Mouse (Mus musculus): ENCODE results near the gene Mif4gd. TPM values are rescaled to one million over a fixed set of nuclear protein-coding genes. Genes with fewer than 3 reads are reported as not detected.
A peak's percentile ranks its signal among the peaks of the same experiment; 100 is the strongest.

Mif4gd gene
- polyA plus RNA-seq, 1 experiment, result 215 TPM

GRCm38 (mm10) chr11:115564961-115565360, 47.8 kb downstream of the Mif4gd start:
- no peak for DNase-seq
- Histone ChIP-seq H3K36me3 (ENCODE audit: control insufficient read depth, insufficient read depth, low read length) (peaks cover 25% of the 10 kb centered on the region), H3K27ac (ENCODE audit: control insufficient read depth, insufficient read depth, low read length) (no peak overlapping the region), H3K4me1 (replicated peaks; ENCODE audit: control insufficient read depth, insufficient read depth, low read length) (0 out of 2 replicates have a peak, but pooled peaks cover 2% of the 10 kb centered on the region), H3K27me3 (ENCODE audit: control insufficient read depth, insufficient read depth, low read length) (no peaks in the 10 kb centered on the region), H3K4me3 (ENCODE audit: control insufficient read depth, insufficient read depth, low read length) (no peak overlapping the region)
- 13% methylated on average over 7 of the region's 7 CpGs for WGBS
- TF ChIP-seq POLR2A (IDR thresholded peaks at IDR 0.05; ENCODE audit: control insufficient read depth, extremely low read depth, insufficient read depth, low read length, poor library complexity) (no peak), CTCF (IDR thresholded peaks at IDR 0.05; ENCODE audit: borderline replicate concordance, control insufficient read depth, extremely low read depth, insufficient read depth, low read length, poor library complexity) (no peak)

GRCm38 (mm10) chr11:115564064-115564809, 48.5 kb downstream of the Mif4gd start, which contains the start of gene Nup85:
Gene Nup85 (plus strand): TSS chr11:115564434.
- no peaks in the 10 kb centered on the region for H3K27me3 ChIP-seq (ENCODE audit: control insufficient read depth, insufficient read depth, low read length)
- peaks cover 19% of the 10 kb centered on the region for H3K36me3 ChIP-seq (ENCODE audit: control insufficient read depth, insufficient read depth, low read length)
- peak; percentile 62 for TF ChIP-seq POLR2A (IDR thresholded peaks at IDR 0.05; ENCODE audit: control insufficient read depth, extremely low read depth, insufficient read depth, low read length, poor library complexity)
- TF ChIP-seq CTCF (IDR thresholded peaks at IDR 0.05; ENCODE audit: borderline replicate concordance, control insufficient read depth, extremely low read depth, insufficient read depth, low read length, poor library complexity), result no peak
- whole genome bisulfite sequencing, result under 1% methylated on average over 42 of the region's 42 CpGs
- 0 out of 2 replicates have a peak, but pooled peaks cover 2% of the 10 kb centered on the region for H3K4me1 ChIP-seq (replicated peaks; ENCODE audit: control insufficient read depth, insufficient read depth, low read length)
- DNase-seq, result peak; percentile 96
- peak within 1 kb of the TSS; percentile 80 for H3K4me3 ChIP-seq (ENCODE audit: control insufficient read depth, insufficient read depth, low read length)
- H3K27ac ChIP-seq (ENCODE audit: control insufficient read depth, insufficient read depth, low read length), result 0 out of 2 replicates have a peak within 1 kb of the TSS, but pooled peaks have one; percentile 33

GRCm38 (mm10) chr11:115563406-115563805, 49.4 kb downstream of the Mif4gd start:
- Histone ChIP-seq H3K27me3 (ENCODE audit: control insufficient read depth, insufficient read depth, low read length) (no peaks in the 10 kb centered on the region), H3K4me3 (ENCODE audit: control insufficient read depth, insufficient read depth, low read length) (no peak overlapping the region), H3K27ac (ENCODE audit: control insufficient read depth, insufficient read depth, low read length) (no peak overlapping the region), H3K36me3 (ENCODE audit: control insufficient read depth, insufficient read depth, low read length) (peaks cover 13% of the 10 kb centered on the region), H3K4me1 (replicated peaks; ENCODE audit: control insufficient read depth, insufficient read depth, low read length) (0 out of 2 replicates have a peak, but pooled peaks cover 2% of the 10 kb centered on the region)
- DNase-seq, result no peak
- 42% methylated on average over 4 of the region's 4 CpGs for WGBS
- TF ChIP-seq CTCF (IDR thresholded peaks at IDR 0.05; ENCODE audit: borderline replicate concordance, control insufficient read depth, extremely low read depth, insufficient read depth, low read length, poor library complexity) (no peak), POLR2A (IDR thresholded peaks at IDR 0.05; ENCODE audit: control insufficient read depth, extremely low read depth, insufficient read depth, low read length, poor library complexity) (no peak)

Other genes with a start within 250 kb of the Mif4gd start
- gene Hid1, start 245.2 kb downstream of the Mif4gd start, polyA plus RNA-seq (2012; rRNA removed), result 127 and 143 TPM in 2 replicates
- 14.3 and 15.1 TPM in 2 replicates for gene Cdr2l, start 231.1 kb downstream of the Mif4gd start, polyA plus RNA-seq (2012; rRNA removed)
- 144 and 166 TPM in 2 replicates for gene Mrpl58, start 209.2 kb downstream of the Mif4gd start, polyA plus RNA-seq (2012; rRNA removed)
- 118 and 155 TPM in 2 replicates for gene Atp5h, start 193.0 kb downstream of the Mif4gd start, polyA plus RNA-seq (2012; rRNA removed)
- gene Kctd2, start 192.8 kb downstream of the Mif4gd start, polyA plus RNA-seq (2012; rRNA removed), result 65.5 and 69.1 TPM in 2 replicates
- 0.79 and 0.80 TPM in 2 replicates for gene Trim80, start 172.4 kb downstream of the Mif4gd start, polyA plus RNA-seq (2012; rRNA removed)
- gene Slc16a5, start 150.5 kb downstream of the Mif4gd start, polyA plus RNA-seq (2012; rRNA removed), result 446 and 456 TPM in 2 replicates
- gene Armc7, start 137.3 kb downstream of the Mif4gd start, polyA plus RNA-seq (2012; rRNA removed), result 86.1 and 91.3 TPM in 2 replicates
- 122 and 145 TPM in 2 replicates for gene Nt5c, start 121.1 kb downstream of the Mif4gd start, polyA plus RNA-seq (2012; rRNA removed)
- gene Jpt1, start 98.6 kb downstream of the Mif4gd start, polyA plus RNA-seq (2012; rRNA removed), result 654 and 686 TPM in 2 replicates
- 102 and 105 TPM in 2 replicates for gene Sumo2, start 76.7 kb downstream of the Mif4gd start, polyA plus RNA-seq (2012; rRNA removed)
- 114 and 136 TPM in 2 replicates for gene Nup85, start 48.5 kb downstream of the Mif4gd start, polyA plus RNA-seq (2012; rRNA removed)
- gene Mrps7, start 9.0 kb downstream of the Mif4gd start, polyA plus RNA-seq (2012; rRNA removed), result 24.5 and 25.0 TPM in 2 replicates
- 102 and 106 TPM in 2 replicates for gene Gga3, start 8.9 kb downstream of the Mif4gd start, polyA plus RNA-seq (2012; rRNA removed)
- gene Slc25a19, start 15.3 kb upstream of the Mif4gd start, polyA plus RNA-seq (2012; rRNA removed), result 98.5 and 98.6 TPM in 2 replicates
- gene Grb2, start 95.6 kb upstream of the Mif4gd start, polyA plus RNA-seq (2012; rRNA removed), result 81.7 and 82.8 TPM in 2 replicates
- 84.7 and 91.9 TPM in 2 replicates for gene Tmem94, start 152.5 kb upstream of the Mif4gd start, polyA plus RNA-seq (2012; rRNA removed)
- 13.7 and 15.4 TPM in 2 replicates for gene Caskin2, start 200.7 kb upstream of the Mif4gd start, polyA plus RNA-seq (2012; rRNA removed)
- gene Tsen54, start 201.8 kb upstream of the Mif4gd start, polyA plus RNA-seq (2012; rRNA removed), result 31.6 and 34.3 TPM in 2 replicates
- 54.5 and 68.6 TPM in 2 replicates for gene Llgl2, start 211.1 kb upstream of the Mif4gd start, polyA plus RNA-seq (2012; rRNA removed)
- 5.4 and 6.1 TPM in 2 replicates for gene Myo15b, start 245.4 kb upstream of the Mif4gd start, polyA plus RNA-seq (2012; rRNA removed)